Mouse (Mus musculus) testis, adult 2 months (tissue): Measurements from ENCODE around the gene Bpnt1.

Experiments used
- CTCF ChIP-seq: fragments of 200-500 bp; IDR thresholded peaks from 2 replicates; pipeline ENCODE4 v1.5.1; 2012; ENCODE audit warnings: low read depth, mild to moderate bottlenecking, inconsistent platforms, low read length, moderate library complexity; ENCODE audit not compliant: control insufficient read depth, insufficient read depth, insufficient replicate concordance
- POLR2A ChIP-seq: fragments of 200-500 bp; IDR thresholded peaks from 2 replicates; pipeline ENCODE4 v1.6.1; 2012; ENCODE audit warnings: low read depth, mild to moderate bottlenecking, inconsistent platforms, low read length, moderate library complexity; ENCODE audit not compliant: control insufficient read depth

GRCm38 (mm10) chr1:185284740-185285139 lies 47.2 kb upstream of the Bpnt1 start:
- TF ChIP-seq POLR2A, result no peak
- no peak for TF ChIP-seq CTCF
